Mouse (Mus musculus): ENCODE results near the gene Tmed11. TPM values are rescaled to one million over a fixed set of nuclear protein-coding genes. Genes with fewer than 3 reads are reported as not detected.
"Not testable (repeated sequence)": the region's sequence is repeated elsewhere in the genome, so short reads cannot be mapped to it uniquely, and the experiment has no call there.

Tmed11 gene
- not detected in 2 replicates for polyA plus RNA-seq (2014; fragmentation: Nextera tagmentation; extraction: Ambion mirVana)

DNA sequence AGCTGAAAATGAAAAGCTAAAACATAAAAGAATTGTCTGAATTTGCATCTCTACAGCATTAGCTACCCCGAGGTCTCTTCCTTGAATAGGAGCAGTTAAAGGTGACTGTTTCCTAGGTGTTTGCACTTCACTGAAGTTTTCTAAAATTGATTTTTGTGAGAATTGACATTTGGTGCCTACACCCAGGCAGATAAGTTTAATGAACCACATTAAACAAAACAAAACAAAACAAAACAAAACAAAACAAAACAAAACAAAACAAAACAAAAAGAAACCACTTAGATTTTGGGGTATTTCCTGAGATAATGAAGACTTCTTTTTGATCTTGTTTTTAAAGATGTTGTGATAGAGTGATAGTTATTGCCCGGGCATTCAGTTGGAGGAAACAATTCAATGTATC lies at the start of gene Tmed11:
Gene Tmed11 (minus strand): TSS at position 101 of the 400 bp plus-strand sequence.
- not testable (repeated sequence) for H3K27ac ChIP-seq (ENCODE audit: low read depth, low read length); H3K36me3 ChIP-seq (ENCODE audit: control insufficient read depth, insufficient read depth, low read length); H3K4me1 ChIP-seq (ENCODE audit: control insufficient read depth, insufficient read depth, low read length); H3K4me3 ChIP-seq (ENCODE audit: low read depth, low read length); H3K27me3 ChIP-seq (ENCODE audit: control insufficient read depth, insufficient read depth, low read length); H3K9ac ChIP-seq (ENCODE audit: low read depth, low read length); ATAC-seq (replicated peaks; ENCODE audit: insufficient number of reproducible peaks, low FRiP score, low TSS enrichment); H3K9me3 ChIP-seq (replicated peaks; ENCODE audit: control insufficient read depth, low read length); H3K4me2 ChIP-seq
- 66% methylated on average over 2 of the region's 2 CpGs for WGBS (ENCODE audit: insufficient replicate concordance)

GRCm38 (mm10) chr5:108836156-108836555 lies 41.0 kb upstream of the Tmed11 start:
- H3K4me2 ChIP-seq = no peak overlapping the region
- H3K27ac ChIP-seq (ENCODE audit: low read depth, low read length) = no peak overlapping the region
- no peaks in the 10 kb centered on the region for H3K27me3 ChIP-seq (ENCODE audit: control insufficient read depth, insufficient read depth, low read length)
- H3K9me3 ChIP-seq (replicated peaks; ENCODE audit: control insufficient read depth, low read length) = no peaks in the 10 kb centered on the region
- no peak for ATAC-seq (replicated peaks; ENCODE audit: insufficient number of reproducible peaks, low FRiP score, low TSS enrichment)
- no peaks in the 10 kb centered on the region for H3K36me3 ChIP-seq (ENCODE audit: control insufficient read depth, insufficient read depth, low read length)
- H3K9ac ChIP-seq (ENCODE audit: low read depth, low read length) = no peak overlapping the region
- no peaks in the 10 kb centered on the region for H3K4me1 ChIP-seq (ENCODE audit: control insufficient read depth, insufficient read depth, low read length)
- H3K4me3 ChIP-seq (ENCODE audit: low read depth, low read length) = no peak overlapping the region
- 55% methylated on average over 1 of the region's 1 CpGs for WGBS (ENCODE audit: insufficient replicate concordance)

DNA sequence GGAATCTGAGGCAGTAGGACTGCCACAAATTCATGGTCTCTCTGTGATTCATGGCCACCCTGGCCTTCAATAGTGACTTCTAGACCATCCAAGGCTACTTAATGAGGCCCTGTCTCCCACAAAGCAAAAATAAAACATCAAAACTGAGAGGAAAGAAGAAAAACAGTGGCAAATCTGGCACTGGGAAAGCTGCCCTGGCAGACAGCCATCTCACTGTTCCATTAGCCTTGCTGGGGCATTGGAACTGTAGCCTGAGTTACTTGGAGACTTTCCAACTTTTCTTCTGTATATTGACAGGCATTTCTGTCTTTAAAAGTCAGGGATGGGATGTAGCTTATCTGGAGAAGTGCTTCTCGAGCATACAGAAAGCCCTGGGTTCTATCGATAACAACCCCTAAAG lies 28.1 kb upstream of the Tmed11 start:
- no peaks in the 10 kb centered on the region for H3K9me3 ChIP-seq (replicated peaks; ENCODE audit: control insufficient read depth, low read length)
- H3K36me3 ChIP-seq (ENCODE audit: control insufficient read depth, insufficient read depth, low read length) = no peaks in the 10 kb centered on the region
- H3K4me1 ChIP-seq (ENCODE audit: control insufficient read depth, insufficient read depth, low read length) = no peaks in the 10 kb centered on the region
- no peak overlapping the region for H3K4me3 ChIP-seq (ENCODE audit: low read depth, low read length)
- no peak overlapping the region for H3K27ac ChIP-seq (ENCODE audit: low read depth, low read length)
- no peak for ATAC-seq (replicated peaks; ENCODE audit: insufficient number of reproducible peaks, low FRiP score, low TSS enrichment)
- H3K9ac ChIP-seq (ENCODE audit: low read depth, low read length) = no peak overlapping the region
- WGBS (ENCODE audit: insufficient replicate concordance) = 74% methylated on average over 2 of the region's 2 CpGs
- no peak overlapping the region for H3K4me2 ChIP-seq
- no peaks in the 10 kb centered on the region for H3K27me3 ChIP-seq (ENCODE audit: control insufficient read depth, insufficient read depth, low read length)

GRCm38 (mm10) chr5:108808750-108809149 lies 13.6 kb upstream of the Tmed11 start, which contains the start of gene Vmn2r8:
Gene Vmn2r8 (minus strand): TSS chr5:108808850.
- H3K9ac ChIP-seq (ENCODE audit: low read depth, low read length); H3K4me1 ChIP-seq (ENCODE audit: control insufficient read depth, insufficient read depth, low read length); H3K36me3 ChIP-seq (ENCODE audit: control insufficient read depth, insufficient read depth, low read length); H3K9me3 ChIP-seq (replicated peaks; ENCODE audit: control insufficient read depth, low read length); ATAC-seq (replicated peaks; ENCODE audit: insufficient number of reproducible peaks, low FRiP score, low TSS enrichment); H3K27me3 ChIP-seq (ENCODE audit: control insufficient read depth, insufficient read depth, low read length); H3K27ac ChIP-seq (ENCODE audit: low read depth, low read length); H3K4me2 ChIP-seq; H3K4me3 ChIP-seq (ENCODE audit: low read depth, low read length): not testable (repeated sequence)
- WGBS (ENCODE audit: insufficient replicate concordance) = 69% methylated on average over 2 of the region's 2 CpGs

GRCm38 (mm10) chr5:108803646-108804045 lies 8.5 kb upstream of the Tmed11 start:
- Histone ChIP-seq H3K27me3 (ENCODE audit: control insufficient read depth, insufficient read depth, low read length) (no peaks in the 10 kb centered on the region), H3K9me3 (replicated peaks; ENCODE audit: control insufficient read depth, low read length) (no peaks in the 10 kb centered on the region), H3K36me3 (ENCODE audit: control insufficient read depth, insufficient read depth, low read length) (no peaks in the 10 kb centered on the region), H3K9ac (ENCODE audit: low read depth, low read length) (no peak overlapping the region), H3K4me2 (no peak overlapping the region), H3K4me1 (ENCODE audit: control insufficient read depth, insufficient read depth, low read length) (no peaks in the 10 kb centered on the region), H3K4me3 (ENCODE audit: low read depth, low read length) (no peak overlapping the region), H3K27ac (ENCODE audit: low read depth, low read length) (no peak overlapping the region)
- no peak for ATAC-seq (replicated peaks; ENCODE audit: insufficient number of reproducible peaks, low FRiP score, low TSS enrichment)
- WGBS (ENCODE audit: insufficient replicate concordance) = 38% methylated on average over 1 of the region's 1 CpGs

DNA sequence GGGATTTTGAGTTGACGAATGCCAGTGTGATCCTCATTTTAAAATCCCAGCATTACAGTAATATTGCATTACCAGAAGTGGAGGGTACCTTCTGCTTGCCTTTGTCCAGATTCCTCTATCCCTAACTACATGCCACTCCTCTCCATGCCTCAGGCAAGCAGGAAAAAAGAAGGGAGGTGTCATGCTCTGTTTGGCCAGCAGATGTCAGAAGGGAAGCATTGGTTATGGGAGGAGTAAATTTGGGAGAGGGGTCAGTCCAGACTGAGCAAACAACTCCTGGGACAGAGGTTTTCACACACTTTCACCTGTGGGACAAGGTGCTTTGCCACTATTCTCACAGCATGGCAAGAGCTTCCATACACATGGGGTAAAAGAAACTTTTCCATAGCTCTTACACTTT lies 4.8 kb downstream of the Tmed11 start:
- not testable (repeated sequence) for H3K4me1 ChIP-seq (ENCODE audit: control insufficient read depth, insufficient read depth, low read length); H3K4me3 ChIP-seq (ENCODE audit: low read depth, low read length); H3K27ac ChIP-seq (ENCODE audit: low read depth, low read length); H3K36me3 ChIP-seq (ENCODE audit: control insufficient read depth, insufficient read depth, low read length); H3K27me3 ChIP-seq (ENCODE audit: control insufficient read depth, insufficient read depth, low read length); ATAC-seq (replicated peaks; ENCODE audit: insufficient number of reproducible peaks, low FRiP score, low TSS enrichment); H3K4me2 ChIP-seq; H3K9ac ChIP-seq (ENCODE audit: low read depth, low read length); H3K9me3 ChIP-seq (replicated peaks; ENCODE audit: control insufficient read depth, low read length)
- WGBS (ENCODE audit: insufficient replicate concordance) = 38% methylated on average over 1 of the region's 1 CpGs

- no peaks in the 10 kb centered on the region for H3K9me3 ChIP-seq (replicated peaks; ENCODE audit: control insufficient read depth, low read length)
- H3K9ac ChIP-seq (ENCODE audit: low read depth, low read length) = no peak within 1 kb of the TSS
- ATAC-seq (replicated peaks; ENCODE audit: insufficient number of reproducible peaks, low FRiP score, low TSS enrichment) = no peak
- no peak within 1 kb of the TSS for H3K4me3 ChIP-seq (ENCODE audit: low read depth, low read length)
- no peaks in the 10 kb centered on the region for H3K27me3 ChIP-seq (ENCODE audit: control insufficient read depth, insufficient read depth, low read length)
- no peaks in the 10 kb centered on the region for H3K36me3 ChIP-seq (ENCODE audit: control insufficient read depth, insufficient read depth, low read length)
- H3K4me2 ChIP-seq = no peak within 1 kb of the TSS
- no peaks in the 10 kb centered on the region for H3K4me1 ChIP-seq (ENCODE audit: control insufficient read depth, insufficient read depth, low read length)
- H3K27ac ChIP-seq (ENCODE audit: low read depth, low read length) = no peak within 1 kb of the TSS
- WGBS (ENCODE audit: insufficient replicate concordance) = 61% methylated on average over 40 of the region's 40 CpGs
Measured at GRCm38 (mm10) chr5:108774630-108775306, 20.4 kb downstream of the Tmed11 start, which contains the start of gene Rnf212. Gene Rnf212 (minus strand): TSS chr5:108774982.

DNA sequence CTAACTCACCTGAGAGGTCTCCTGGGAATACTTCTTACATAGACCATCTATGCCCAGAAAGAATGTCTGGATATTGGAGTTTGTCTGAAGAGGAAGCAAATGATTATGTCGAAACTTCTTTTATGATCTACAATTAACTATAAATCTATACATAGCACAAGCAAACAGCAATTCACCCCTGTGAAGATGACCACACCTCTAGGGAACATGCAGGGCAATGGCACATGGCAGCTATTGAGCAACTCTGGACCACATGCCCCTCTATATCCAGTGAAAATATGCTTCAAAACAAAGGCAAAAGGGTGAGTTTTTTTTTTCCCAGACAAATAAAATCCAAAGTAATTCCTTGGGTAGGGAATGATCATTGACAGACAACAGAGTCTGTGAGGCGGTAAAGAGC lies 35.2 kb downstream of the Tmed11 start:
- Histone ChIP-seq H3K4me1 (ENCODE audit: control insufficient read depth, insufficient read depth, low read length) (no peaks in the 10 kb centered on the region), H3K36me3 (ENCODE audit: control insufficient read depth, insufficient read depth, low read length) (no peaks in the 10 kb centered on the region), H3K27ac (ENCODE audit: low read depth, low read length) (no peak overlapping the region), H3K4me2 (no peak overlapping the region), H3K9me3 (replicated peaks; ENCODE audit: control insufficient read depth, low read length) (no peaks in the 10 kb centered on the region), H3K4me3 (ENCODE audit: low read depth, low read length) (no peak overlapping the region), H3K27me3 (ENCODE audit: control insufficient read depth, insufficient read depth, low read length) (no peaks in the 10 kb centered on the region), H3K9ac (ENCODE audit: low read depth, low read length) (no peak overlapping the region)
- WGBS (ENCODE audit: insufficient replicate concordance) = 75% methylated on average over 2 of the region's 2 CpGs
- ATAC-seq (replicated peaks; ENCODE audit: insufficient number of reproducible peaks, low FRiP score, low TSS enrichment) = no peak

DNA sequence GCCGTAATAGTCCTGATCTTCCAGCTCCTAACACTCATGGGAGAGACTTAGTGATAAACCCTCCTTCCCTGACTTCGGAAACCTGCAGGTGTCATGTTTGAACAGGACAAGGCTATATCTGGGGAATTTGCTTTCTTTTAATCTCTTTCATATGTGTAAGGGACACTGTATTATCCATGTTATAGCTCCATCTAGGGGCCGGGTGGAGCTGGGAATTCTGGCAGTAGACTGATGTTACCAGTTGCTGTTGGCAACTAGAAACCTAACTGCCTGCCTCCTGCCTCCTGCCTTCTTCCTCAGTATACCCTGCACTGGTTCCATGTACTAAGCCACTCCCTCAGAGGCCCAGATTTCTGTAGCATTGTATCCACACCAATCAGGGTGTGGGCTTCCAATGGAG lies 36.8 kb downstream of the Tmed11 start:
- WGBS (ENCODE audit: insufficient replicate concordance) = 46% methylated on average over 3 of the region's 3 CpGs

More for the DNA sequence above, 36.8 kb downstream of the Tmed11 start:
- no peaks in the 10 kb centered on the region for H3K9me3 ChIP-seq (replicated peaks; ENCODE audit: control insufficient read depth, low read length)
- no peak overlapping the region for H3K4me3 ChIP-seq (ENCODE audit: low read depth, low read length)
- H3K36me3 ChIP-seq (ENCODE audit: control insufficient read depth, insufficient read depth, low read length) = no peaks in the 10 kb centered on the region
- H3K27me3 ChIP-seq (ENCODE audit: control insufficient read depth, insufficient read depth, low read length) = no peaks in the 10 kb centered on the region
- H3K4me2 ChIP-seq = no peak overlapping the region
- H3K9ac ChIP-seq (ENCODE audit: low read depth, low read length) = no peak overlapping the region
- no peak for ATAC-seq (replicated peaks; ENCODE audit: insufficient number of reproducible peaks, low FRiP score, low TSS enrichment)
- no peaks in the 10 kb centered on the region for H3K4me1 ChIP-seq (ENCODE audit: control insufficient read depth, insufficient read depth, low read length)
- H3K27ac ChIP-seq (ENCODE audit: low read depth, low read length) = no peak overlapping the region

All from heart, embryonic 11.5 days (tissue).